Mouse (Mus musculus) layer of hippocampus, adult 18-20 months (tissue): ENCODE measurements at regions not wholly inside any gene's neighbourhood (a gene's known extent, or its start where the extent isn't known, plus 50 kb on each side); places are given as distances from the start of the nearest gene placed in this dataset.

Experiments
- DNase-seq, 2 experiments: peaks; one replicate each; pipeline ENCODE4 v3.0.0; 2022; ENCODE audit warnings: low spot score in 2 of 2

DNA sequence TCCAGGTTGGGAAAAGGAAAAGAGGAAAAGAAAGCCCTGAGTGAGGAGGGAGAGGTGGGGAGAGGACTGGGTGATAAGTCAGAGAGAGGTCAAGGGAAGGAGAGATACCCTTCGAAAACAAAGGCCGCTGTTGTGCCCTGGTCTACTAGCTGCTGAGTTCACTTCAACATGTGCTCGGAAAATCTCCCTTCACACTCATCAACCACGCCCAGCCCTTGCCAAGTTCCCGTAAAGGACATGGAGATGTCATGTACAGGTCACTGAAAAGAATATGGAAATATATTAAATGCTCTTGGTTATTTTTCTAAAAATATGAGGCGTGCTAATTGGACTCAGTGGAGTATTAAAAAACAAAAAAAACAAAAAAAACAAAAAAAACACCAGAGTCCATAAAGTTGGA lies 359.5 kb upstream of the Actbl2 start:
- DNase-seq = no peak

GRCm38 (mm10) chr13:110895900-110896299 lies 358.9 kb upstream of the Actbl2 start:
- DNase-seq = no peak

DNA sequence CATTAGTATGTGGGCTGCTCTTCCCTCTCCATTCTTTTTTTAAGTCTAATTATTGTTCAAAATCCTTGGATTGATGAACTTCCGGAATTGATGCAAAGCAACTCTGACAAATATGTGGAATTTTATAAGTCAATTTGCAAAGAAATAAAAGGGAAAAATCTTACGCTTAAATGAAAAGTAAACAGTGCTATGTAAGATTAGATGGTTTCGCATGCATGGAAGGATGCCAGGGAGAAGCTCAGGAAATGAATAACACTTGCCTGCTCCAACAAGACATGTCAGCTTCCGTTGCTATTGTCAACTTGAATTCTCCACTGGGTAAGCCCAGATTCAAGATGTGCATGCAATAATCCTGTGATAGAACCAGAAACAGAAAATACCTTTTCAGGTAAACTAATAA lies 357.2 kb upstream of the Actbl2 start:
- peak in 1 of 2 experiments; percentile 22 for DNase-seq

- DNase-seq = peak in 1 of 2 experiments; percentile 27
Measured at GRCm38 (mm10) chr13:110902994-110903644, 351.7 kb upstream of the Actbl2 start.

GRCm38 (mm10) chr13:110907319-110907955 lies 347.4 kb upstream of the Actbl2 start:
- no peak for DNase-seq

DNA sequence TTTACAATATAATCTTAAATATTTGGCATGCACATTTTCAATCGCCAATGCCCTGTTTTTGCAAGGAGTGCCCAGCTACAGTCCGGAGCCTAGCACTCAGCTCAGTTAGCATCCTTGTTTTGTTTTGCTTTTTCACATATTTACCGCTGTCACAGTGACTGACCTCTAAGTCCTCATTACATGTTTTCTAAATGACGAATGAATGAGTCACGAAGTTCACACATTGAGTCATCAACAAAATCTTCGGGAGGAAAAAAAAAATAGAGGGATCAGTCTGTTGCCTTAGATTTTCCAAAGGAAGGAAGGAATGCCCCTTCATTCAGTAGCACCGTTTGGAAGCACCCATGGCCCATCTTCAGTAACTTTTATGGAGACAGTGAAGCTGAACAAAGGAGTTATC lies 342.9 kb upstream of the Actbl2 start:
- DNase-seq = no peak

DNA sequence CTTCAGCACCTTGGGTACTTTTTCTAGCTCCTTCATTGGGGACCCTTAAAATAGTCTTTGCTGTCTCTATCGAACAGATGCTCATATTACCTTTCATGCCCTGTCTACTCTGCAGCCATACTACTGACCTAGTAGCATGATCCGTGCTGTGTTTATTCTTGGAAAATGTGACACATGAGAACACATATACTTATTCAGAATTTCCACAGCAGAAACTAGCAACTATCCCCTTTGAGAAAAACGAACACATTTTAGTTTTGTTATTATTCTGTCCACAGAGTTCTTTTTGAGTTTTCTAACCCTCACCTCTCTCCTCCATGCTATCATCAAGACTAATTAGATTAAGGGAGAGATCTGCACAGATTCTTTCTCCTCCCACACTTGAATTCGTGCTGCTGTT lies 341.6 kb upstream of the Actbl2 start:
- DNase-seq = no peak

DNA sequence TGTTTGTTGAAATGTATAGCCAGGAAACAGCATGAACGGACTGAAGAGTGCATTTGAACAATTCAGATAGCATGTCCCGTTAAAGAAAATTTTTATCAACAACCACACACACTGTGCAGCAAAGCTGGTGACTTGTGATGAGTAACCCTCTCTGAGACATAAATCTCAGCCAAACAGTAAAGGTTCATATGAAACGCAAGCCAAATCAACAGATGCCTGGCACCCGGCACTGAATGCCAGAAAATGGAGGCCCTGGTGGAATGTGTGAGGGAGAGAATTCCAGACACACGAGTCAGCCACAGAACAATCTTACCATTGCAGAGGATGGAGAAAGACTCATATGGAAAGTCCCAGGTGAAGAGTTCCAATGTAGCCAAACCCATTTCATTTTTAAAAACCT lies 341.1 kb upstream of the Actbl2 start:
- peak; percentile 78 to 87 for DNase-seq

DNA sequence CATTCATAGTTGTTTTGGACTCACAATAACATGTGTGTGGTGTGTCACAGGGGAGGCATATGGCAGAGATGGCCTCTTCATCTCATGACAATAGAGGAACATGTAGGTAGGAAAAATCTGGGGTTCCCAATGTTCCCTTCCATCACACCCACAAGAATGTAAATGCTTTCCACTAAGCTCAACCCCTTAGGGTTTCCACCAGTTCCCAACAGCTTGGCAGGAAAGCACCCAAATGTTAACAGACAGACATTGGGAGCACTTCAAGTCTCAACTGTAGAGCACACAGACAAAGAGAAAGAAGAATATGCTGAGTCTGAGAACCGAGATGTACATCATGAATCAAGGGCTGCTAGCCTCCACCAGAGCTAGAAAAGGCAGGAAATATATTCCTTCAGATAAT lies 339.7 kb upstream of the Actbl2 start:
- peak; percentile 20 to 70 for DNase-seq

DNA sequence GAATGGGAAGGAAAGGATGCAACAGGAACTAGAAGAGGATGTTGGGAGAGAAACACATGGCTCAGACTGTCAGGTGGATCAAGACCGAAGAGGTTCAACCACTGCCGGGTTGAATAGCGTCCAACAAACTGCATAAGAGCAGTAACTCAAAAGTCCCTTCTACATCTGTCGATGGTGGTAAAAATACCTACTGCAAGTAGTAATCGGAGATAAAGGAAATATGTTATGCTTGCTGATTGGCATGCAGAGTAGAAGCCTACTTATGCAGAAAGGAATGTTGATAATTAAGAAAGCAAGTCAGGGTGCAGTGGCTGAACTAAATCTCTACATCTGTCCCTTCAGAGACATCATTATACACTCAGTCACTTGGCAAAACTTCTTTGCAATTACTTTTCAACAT lies 330.9 kb upstream of the Actbl2 start:
- no peak for DNase-seq

- no peak for DNase-seq
Measured at GRCm38 (mm10) chr13:110924897-110925296, 329.9 kb upstream of the Actbl2 start.

GRCm38 (mm10) chr13:110928143-110928542 lies 326.7 kb upstream of the Actbl2 start:
- no peak for DNase-seq

GRCm38 (mm10) chr13:110928894-110929293 lies 325.9 kb upstream of the Actbl2 start:
- no peak for DNase-seq

DNA sequence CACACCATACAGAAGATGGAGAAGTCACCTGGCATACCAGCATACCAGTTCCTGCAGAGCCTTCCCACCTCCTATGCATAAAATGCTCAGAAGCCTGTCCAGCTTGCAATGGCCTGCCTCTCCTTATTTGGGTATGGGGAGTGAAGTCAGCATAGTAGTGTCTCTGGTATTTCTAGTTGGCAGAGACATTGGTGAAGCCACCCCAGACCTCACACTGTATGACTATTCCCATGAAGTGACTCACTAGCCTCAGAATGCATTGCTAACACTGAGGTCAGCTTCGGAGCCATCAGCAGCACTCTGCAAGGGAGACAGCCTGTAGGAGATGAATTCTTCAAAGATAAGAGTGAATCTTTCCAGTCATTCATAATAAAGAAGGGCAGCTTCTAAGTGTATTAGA lies 325.2 kb upstream of the Actbl2 start:
- DNase-seq = no peak

GRCm38 (mm10) chr13:110941587-110941986 lies 313.2 kb upstream of the Actbl2 start:
- no peak for DNase-seq

- DNase-seq = peak in 1 of 2 experiments; percentile 53
Measured at GRCm38 (mm10) chr13:110942986-110943644, 311.7 kb upstream of the Actbl2 start.

GRCm38 (mm10) chr13:110944061-110944460 lies 310.8 kb upstream of the Actbl2 start:
- no peak for DNase-seq

DNA sequence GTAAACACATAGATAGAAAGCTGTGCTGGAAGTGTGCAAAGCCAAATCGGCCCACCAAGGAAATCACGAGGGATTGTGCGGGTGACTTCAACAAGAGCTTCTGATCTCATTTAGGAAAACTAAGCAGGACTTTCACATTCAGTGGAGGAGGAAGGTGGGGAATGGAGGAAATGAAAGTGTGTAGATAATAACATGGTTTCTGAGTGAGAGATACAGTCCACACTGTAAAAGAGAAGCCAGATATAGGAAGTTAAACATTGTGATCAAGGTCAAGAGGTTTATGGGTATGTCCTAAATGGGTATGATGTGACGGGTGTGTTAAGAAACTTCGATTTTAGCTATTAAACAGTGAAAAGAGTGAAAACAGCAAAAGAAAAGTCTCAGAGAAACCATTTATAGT lies 310.1 kb upstream of the Actbl2 start:
- DNase-seq = no peak

GRCm38 (mm10) chr13:110960212-110960611 lies 294.6 kb upstream of the Actbl2 start:
- DNase-seq = no peak

DNA sequence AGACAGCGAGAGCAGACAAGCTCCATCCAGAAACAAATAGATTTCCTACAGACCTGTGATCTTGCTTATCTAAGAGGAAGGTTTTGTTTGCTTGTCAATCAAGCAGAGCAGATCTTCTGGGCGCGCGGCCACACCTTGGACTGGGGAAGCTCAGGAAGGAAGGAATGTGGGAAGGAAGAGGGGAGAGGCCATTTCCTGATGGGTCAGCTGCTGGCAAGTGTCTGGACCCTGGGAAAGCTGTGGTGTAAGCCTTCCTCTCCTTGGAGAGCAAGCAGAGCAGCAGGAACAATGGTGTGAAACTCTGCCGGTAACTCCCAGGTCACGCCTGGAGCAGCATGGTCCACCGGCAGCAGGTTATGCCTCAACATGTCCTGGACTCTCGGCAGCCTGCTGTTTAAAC lies 287.7 kb upstream of the Actbl2 start:
- no peak for DNase-seq

DNA sequence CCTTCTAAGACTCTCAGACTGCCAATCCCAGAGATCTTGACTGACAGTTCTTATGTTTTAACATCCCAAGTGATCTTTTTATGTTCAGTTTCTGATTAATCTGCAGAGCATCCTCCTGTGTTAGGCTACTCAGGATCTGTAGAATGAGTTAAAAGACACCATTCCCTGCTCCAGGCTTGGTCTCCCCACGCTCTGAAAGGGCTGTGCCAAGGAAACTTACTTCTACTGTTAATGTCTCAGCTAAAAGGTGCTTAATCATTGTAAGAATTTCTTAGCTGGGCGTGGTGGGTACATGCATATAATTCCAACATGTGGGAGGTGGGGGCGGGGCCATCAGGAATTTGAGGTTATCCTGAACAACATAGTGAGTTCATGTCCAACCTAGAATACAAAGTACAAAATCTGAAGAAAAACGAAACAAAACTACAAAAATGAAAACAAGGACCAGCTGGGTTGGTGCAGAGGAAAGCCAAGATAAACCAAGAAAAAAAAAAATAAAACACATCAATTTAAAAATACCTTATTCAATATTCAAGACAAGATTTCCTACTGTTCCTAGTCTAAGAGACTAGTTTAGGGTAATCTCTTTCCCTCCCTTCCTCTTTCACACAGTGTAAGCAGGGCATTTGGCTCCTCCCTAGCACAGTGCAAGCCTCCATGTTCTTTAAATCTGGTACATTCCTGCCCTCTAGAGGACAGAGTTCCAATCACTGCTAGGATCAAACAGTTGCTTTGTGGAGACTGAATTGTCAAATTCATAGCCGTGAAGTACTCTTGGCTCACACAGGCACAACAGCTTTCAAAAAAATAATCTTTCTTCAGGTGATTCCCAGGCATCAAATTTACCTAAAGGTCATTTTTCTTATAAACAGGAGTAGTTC lies 286.9 kb upstream of the Actbl2 start:
- DNase-seq = peak; percentile 73 to 93

GRCm38 (mm10) chr13:110968507-110968905 lies 286.3 kb upstream of the Actbl2 start:
- DNase-seq = no peak
